Mouse (Mus musculus): ENCODE measurements at regions not wholly inside any gene's neighbourhood (a gene's known extent, or its start where the extent isn't known, plus 50 kb on each side); places are given as distances from the start of the nearest gene placed in this dataset.

- TF ChIP-seq POU5F1 (IDR thresholded peaks at IDR 0.05; ENCODE audit: borderline replicate concordance, low read length) (no peak), CTCF (conservative IDR thresholded peaks at IDR 0.05; ENCODE audit: low read length) (no peak), NANOG (IDR thresholded peaks at IDR 0.05; ENCODE audit: borderline replicate concordance, low read length) (no peak)
Observed at GRCm38 (mm10) chr16:76433076-76433825, 59.6 kb upstream of the Nrip1 start.

DNA sequence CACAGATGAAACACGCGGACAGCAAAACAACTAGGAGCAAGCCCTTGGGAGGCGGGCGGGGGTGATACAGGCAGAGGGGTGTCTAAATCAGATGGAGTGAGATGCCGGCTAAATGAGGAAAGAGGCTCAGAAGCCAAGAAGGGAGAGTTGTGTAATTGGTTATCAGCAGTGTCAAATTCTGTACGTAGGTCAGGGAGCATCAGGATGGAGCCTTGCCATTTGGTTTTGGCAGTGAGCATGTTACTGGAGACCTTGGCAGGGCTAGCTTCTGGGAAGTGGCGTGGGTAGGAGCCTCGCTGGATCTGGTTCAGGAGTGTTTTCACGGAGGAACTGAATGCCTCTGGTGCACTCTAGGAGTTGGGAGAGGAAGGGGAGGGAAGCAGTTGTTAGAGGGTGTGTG, 58.7 kb upstream of the Nrip1 start:
- H3K36me3 ChIP-seq (ENCODE audit: insufficient read depth, low read length): no peaks in the 10 kb centered on the region
- no peaks in the 10 kb centered on the region for H3K4me1 ChIP-seq (replicated peaks; ENCODE audit: low read depth, low read length)
- TF ChIP-seq CTCF (conservative IDR thresholded peaks at IDR 0.05; ENCODE audit: low read length): no peak
- no peak for TF ChIP-seq POU5F1 (IDR thresholded peaks at IDR 0.05; ENCODE audit: borderline replicate concordance, low read length)
- no peak for TF ChIP-seq NANOG (IDR thresholded peaks at IDR 0.05; ENCODE audit: borderline replicate concordance, low read length)
- H3K27me3 ChIP-seq (ENCODE audit: insufficient read depth, low read length): no peaks in the 10 kb centered on the region
- no peaks in the 10 kb centered on the region for H3K9me3 ChIP-seq (ENCODE audit: low read length)
- no peak overlapping the region for H3K4me3 ChIP-seq (replicated peaks; ENCODE audit: low read length)

More at GRCm38 (mm10) chr16:76433076-76433825, 59.6 kb upstream of the Nrip1 start:
- no peaks in the 10 kb centered on the region for H3K27me3 ChIP-seq (ENCODE audit: insufficient read depth, low read length)
- no peak overlapping the region for H3K4me3 ChIP-seq (replicated peaks; ENCODE audit: low read length)
- no peaks in the 10 kb centered on the region for H3K36me3 ChIP-seq (ENCODE audit: insufficient read depth, low read length)
- no peaks in the 10 kb centered on the region for H3K9me3 ChIP-seq (ENCODE audit: low read length)
- H3K4me1 ChIP-seq (replicated peaks; ENCODE audit: low read depth, low read length): no peaks in the 10 kb centered on the region

DNA sequence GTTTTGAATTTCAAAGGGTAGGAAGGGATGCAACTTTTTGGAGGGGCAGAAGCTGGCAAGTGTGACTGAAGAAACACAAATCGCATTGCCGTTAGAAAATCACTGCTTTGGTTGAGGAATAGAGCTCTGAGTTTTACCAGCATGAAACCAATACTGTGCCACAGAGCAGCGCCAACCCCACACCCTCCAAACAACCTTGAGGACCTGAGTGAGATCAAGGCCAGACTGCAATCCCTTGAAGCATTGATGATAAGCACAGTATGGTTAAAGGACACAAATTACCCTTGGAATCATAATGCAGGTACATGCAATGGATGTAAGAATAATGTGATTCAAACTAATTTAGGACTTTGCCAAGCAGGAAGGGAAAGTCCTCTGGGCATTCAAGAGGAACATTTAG, 55.5 kb upstream of the Nrip1 start:
- Histone ChIP-seq H3K36me3 (ENCODE audit: insufficient read depth, low read length) (no peaks in the 10 kb centered on the region), H3K4me3 (replicated peaks; ENCODE audit: low read length) (no peak overlapping the region), H3K27me3 (ENCODE audit: insufficient read depth, low read length) (no peaks in the 10 kb centered on the region), H3K9me3 (ENCODE audit: low read length) (no peaks in the 10 kb centered on the region), H3K4me1 (replicated peaks; ENCODE audit: low read depth, low read length) (no peaks in the 10 kb centered on the region)
- TF ChIP-seq POU5F1 (IDR thresholded peaks at IDR 0.05; ENCODE audit: borderline replicate concordance, low read length) (no peak), CTCF (conservative IDR thresholded peaks at IDR 0.05; ENCODE audit: low read length) (no peak), NANOG (IDR thresholded peaks at IDR 0.05; ENCODE audit: borderline replicate concordance, low read length) (no peak)

GRCm38 (mm10) chr16:76423964-76424363, 50.3 kb upstream of the Nrip1 start:
- no peak for TF ChIP-seq POU5F1 (IDR thresholded peaks at IDR 0.05; ENCODE audit: borderline replicate concordance, low read length)
- TF ChIP-seq CTCF (conservative IDR thresholded peaks at IDR 0.05; ENCODE audit: low read length): no peak
- TF ChIP-seq NANOG (IDR thresholded peaks at IDR 0.05; ENCODE audit: borderline replicate concordance, low read length): no peak

More at GRCm38 (mm10) chr16:76423964-76424363, 50.3 kb upstream of the Nrip1 start:
- Histone ChIP-seq H3K4me3 (replicated peaks; ENCODE audit: low read length) (no peak overlapping the region), H3K27me3 (ENCODE audit: insufficient read depth, low read length) (no peaks in the 10 kb centered on the region), H3K4me1 (replicated peaks; ENCODE audit: low read depth, low read length) (no peaks in the 10 kb centered on the region), H3K9me3 (ENCODE audit: low read length) (no peaks in the 10 kb centered on the region), H3K36me3 (ENCODE audit: insufficient read depth, low read length) (no peaks in the 10 kb centered on the region)

Data from E14TG2a.4 (cell line).